Mouse (Mus musculus) intestine, embryonic 16.5 days (tissue): ENCODE measurements around the gene Mdfi. TPM values are rescaled to one million over a fixed set of nuclear protein-coding genes. Genes with fewer than 3 reads are reported as not detected.
"Not testable (repeated sequence)": the region's sequence is repeated elsewhere in the genome, so short reads cannot be mapped to it uniquely, and the experiment has no call there.

Experiments used
- ATAC-seq: fragments of 200-750 bp; cut with Nextera tagmentation; 2 replicates; pipeline ENCODE4 v1.8.0; 2017; ENCODE audit warnings: moderate TSS enrichment, moderate library complexity
- H3K27ac ChIP-seq: fragments of 300-500 bp; sonication (generic); 2 replicates; pipeline ENCODE4 v1.5.1; 2014; ENCODE audit warnings: mild to moderate bottlenecking, low read length
- H3K27me3 ChIP-seq: fragments of 300-500 bp; sonication (generic); replicated peaks from 2 replicates; pipeline ENCODE4 v1.6.1; 2014; ENCODE audit warnings: low read length, control low read depth, mixed read lengths; ENCODE audit not compliant: control insufficient read depth, insufficient read depth
- H3K36me3 ChIP-seq: fragments of 300-500 bp; sonication (generic); 2 replicates; pipeline ENCODE4 v1.6.1; 2014; ENCODE audit warnings: low read length, control low read depth; ENCODE audit not compliant: control insufficient read depth, insufficient read depth
- H3K4me1 ChIP-seq: fragments of 300-500 bp; sonication (generic); 2 replicates; pipeline ENCODE4 v1.6.1; 2014; ENCODE audit warnings: low read length, control low read depth, mixed read lengths; ENCODE audit not compliant: control insufficient read depth, insufficient read depth
- H3K4me2 ChIP-seq: fragments of 300-500 bp; sonication (generic); 2 replicates; pipeline ENCODE4 v1.6.1; 2014; ENCODE audit warnings: low read depth, low read length, control low read depth
- H3K4me3 ChIP-seq: fragments of 300-500 bp; sonication (generic); 2 replicates; pipeline ENCODE4 v1.5.1; 2014; ENCODE audit warnings: mild to moderate bottlenecking, low read length
- H3K9ac ChIP-seq: fragments of 300-500 bp; sonication (generic); 2 replicates; pipeline ENCODE4 v1.6.1; 2014; ENCODE audit warnings: low read depth, low read length
- H3K9me3 ChIP-seq: fragments of 300-500 bp; sonication (generic); 2 replicates; pipeline ENCODE4 v1.6.1; 2016; ENCODE audit warnings: low read length, control low read depth; ENCODE audit not compliant: control insufficient read depth
- WGBS: fragments of 180-500 bp; shearing (Covaris S2); extraction: QIAGEN DNeasy Blood & Tissue Kit; methylation state at CpG from one replicate; pipeline ENCODE4 v1.1.7; 2014; 5-methylcytosine and 5-hydroxymethylcytosine counted together
- polyA plus RNA-seq: library from polyadenylated mRNA; unstranded; fragments of >200 nt; fragmentation: Nextera tagmentation; extraction: Ambion mirVana; gene quantifications from 2 replicates; pipeline ENCODE4 v1.2.1, GENCODE M21; 2015

Gene Mdfi
- polyA plus RNA-seq, 1 experiment from 2014 or later, result 8.8 TPM

- H3K27me3 ChIP-seq, result no peaks in the 10 kb centered on the region
- H3K9ac ChIP-seq, result no peak overlapping the region
- no peaks in the 10 kb centered on the region for H3K9me3 ChIP-seq
- H3K4me2 ChIP-seq, result no peak overlapping the region
- H3K4me1 ChIP-seq, result peaks cover 10% of the 10 kb centered on the region
- no peak overlapping the region for H3K4me3 ChIP-seq
- no peaks in the 10 kb centered on the region for H3K36me3 ChIP-seq
- H3K27ac ChIP-seq, result no peak overlapping the region
- WGBS, result 83% methylated on average over 3 of the region's 4 CpGs
- ATAC-seq, result no peak
Observed at GRCm38 (mm10) chr17:47853336-47853735, 18.8 kb upstream of the Mdfi start.

DNA sequence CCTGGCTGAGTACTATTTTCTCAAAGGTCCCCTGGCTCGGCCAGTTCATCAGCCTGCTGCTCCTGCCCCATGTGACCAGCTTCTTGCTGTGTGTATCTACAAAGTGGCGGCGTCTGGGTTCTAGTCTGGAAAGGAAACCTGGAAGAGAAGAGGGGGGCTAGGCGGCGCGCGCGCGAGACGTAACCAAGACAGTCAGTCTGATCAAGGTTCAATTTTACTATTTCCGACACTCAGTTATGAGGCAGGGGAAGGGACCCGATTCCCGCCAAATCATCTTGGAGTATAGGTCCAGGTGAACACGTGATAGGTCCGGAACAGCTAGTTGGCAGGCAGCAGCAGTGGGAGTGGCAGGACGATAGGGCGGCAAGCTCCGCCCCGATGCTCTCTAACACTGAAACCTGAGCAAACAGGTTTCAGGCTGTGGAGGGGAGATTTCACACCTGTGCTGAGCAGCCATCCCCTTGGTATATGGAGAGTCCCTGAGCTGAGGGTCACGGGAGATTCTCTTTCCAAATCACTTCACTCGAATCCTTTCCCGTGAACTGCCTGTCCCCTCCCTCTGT is 17.4 kb upstream of the Mdfi start:
- H3K4me3 ChIP-seq, result peak overlapping the region; percentile 35

DNA sequence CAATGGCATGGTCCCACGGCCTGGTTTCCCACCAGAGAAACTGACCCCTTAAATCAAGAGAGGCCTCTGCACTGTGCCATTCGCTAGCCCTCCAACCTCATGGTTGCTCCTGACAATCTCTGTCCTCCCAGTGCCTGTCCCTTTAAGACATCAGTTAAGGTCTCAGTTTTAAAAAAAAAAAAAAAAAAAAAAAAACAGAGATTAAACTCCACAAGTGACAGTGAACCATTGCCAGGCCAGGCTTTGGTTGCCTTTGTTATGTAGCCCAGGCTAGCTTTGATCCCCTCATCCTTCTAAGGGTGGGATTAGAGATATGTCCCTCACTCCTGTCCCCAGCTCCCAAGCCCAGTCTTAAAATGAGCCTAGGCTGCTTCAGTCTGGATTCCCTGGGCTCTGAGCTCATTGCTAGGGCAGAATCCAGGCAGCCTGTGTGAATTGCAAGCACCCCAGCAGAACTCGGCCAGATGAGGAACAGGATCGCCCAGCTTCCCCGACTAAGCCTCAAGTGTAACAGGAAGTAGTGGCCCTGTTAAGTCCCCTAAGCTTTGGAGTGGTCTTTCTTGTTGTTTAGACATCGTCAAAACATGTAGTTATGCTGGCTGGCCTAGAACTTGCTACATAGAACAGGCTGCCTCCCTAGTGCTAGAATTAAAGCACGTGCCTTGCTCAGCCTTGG is 16.3 kb upstream of the Mdfi start:
- no peak overlapping the region for H3K9ac ChIP-seq
- no peak overlapping the region for H3K27ac ChIP-seq
- no peak overlapping the region for H3K4me3 ChIP-seq
- H3K4me2 ChIP-seq, result no peak overlapping the region
- no peaks in the 10 kb centered on the region for H3K27me3 ChIP-seq
- H3K4me1 ChIP-seq, result peaks cover 10% of the 10 kb centered on the region
- 69% methylated on average over 7 of the region's 7 CpGs for WGBS
- H3K9me3 ChIP-seq, result no peaks in the 10 kb centered on the region
- H3K36me3 ChIP-seq, result no peaks in the 10 kb centered on the region
- ATAC-seq, result no peak

More for the DNA sequence above, 17.4 kb upstream of the Mdfi start:
- H3K27ac ChIP-seq, result peak overlapping the region; percentile 30; the same call in 1 of the 2 replicates
- peak overlapping the region; percentile 54 for H3K4me2 ChIP-seq
- WGBS, result 9% methylated on average over 22 of the region's 22 CpGs
- ATAC-seq, result peak; percentile 80
- not testable (repeated sequence) for H3K9me3 ChIP-seq, H3K4me1 ChIP-seq, H3K36me3 ChIP-seq, H3K27me3 ChIP-seq
- peak overlapping the region; percentile 56; the same call in 1 of the 2 replicates for H3K9ac ChIP-seq

- H3K4me2 ChIP-seq, result no peak overlapping the region
- no peaks in the 10 kb centered on the region for H3K36me3 ChIP-seq
- 84% methylated on average over 3 of the region's 3 CpGs for WGBS
- H3K27ac ChIP-seq, result no peak overlapping the region
- no peaks in the 10 kb centered on the region for H3K9me3 ChIP-seq
- no peaks in the 10 kb centered on the region for H3K27me3 ChIP-seq
- H3K4me3 ChIP-seq, result no peak overlapping the region
- H3K9ac ChIP-seq, result no peak overlapping the region
- peaks cover 10% of the 10 kb centered on the region for H3K4me1 ChIP-seq
- ATAC-seq, result no peak
Observed at GRCm38 (mm10) chr17:47850035-47850434, 15.5 kb upstream of the Mdfi start.

DNA sequence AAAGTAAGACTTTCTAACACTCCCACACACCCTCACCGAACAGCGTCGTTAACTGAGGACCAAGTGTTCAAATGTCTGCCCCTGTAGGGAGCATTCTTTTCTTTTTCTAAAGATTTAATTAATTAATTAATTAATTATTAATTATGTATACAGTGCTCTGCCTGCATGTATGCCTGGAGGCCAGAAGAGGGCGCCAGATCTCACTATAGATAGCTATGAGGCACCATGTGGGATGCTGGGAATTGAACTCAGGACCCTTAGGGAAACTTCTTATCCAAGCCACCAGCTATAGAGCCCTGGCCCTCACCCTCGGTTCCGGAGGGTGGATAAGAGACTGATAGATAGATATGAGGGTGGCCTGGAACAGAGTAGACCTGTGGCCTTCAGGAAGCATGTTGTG is 13.5 kb upstream of the Mdfi start:
- Histone ChIP-seq H3K36me3 (no peaks in the 10 kb centered on the region), H3K4me2 (no peak overlapping the region), H3K9ac (no peak overlapping the region), H3K4me1 (peaks cover 10% of the 10 kb centered on the region), H3K27ac (no peak overlapping the region), H3K4me3 (no peak overlapping the region), H3K27me3 (no peaks in the 10 kb centered on the region), H3K9me3 (no peaks in the 10 kb centered on the region)
- WGBS, result 82% methylated on average over 6 of the region's 6 CpGs
- no peak for ATAC-seq

- 73% methylated on average over 11 of the region's 11 CpGs for WGBS
Observed at GRCm38 (mm10) chr17:47845609-47846008, 11.1 kb upstream of the Mdfi start.

GRCm38 (mm10) chr17:47843465-47843864 is 9.0 kb upstream of the Mdfi start:
- H3K9me3 ChIP-seq, result no peaks in the 10 kb centered on the region
- 96% methylated on average over 3 of the region's 3 CpGs for WGBS
- ATAC-seq, result no peak
- H3K36me3 ChIP-seq, result no peaks in the 10 kb centered on the region
- H3K4me1 ChIP-seq, result peaks cover 7% of the 10 kb centered on the region
- no peak overlapping the region for H3K27ac ChIP-seq
- H3K27me3 ChIP-seq, result no peaks in the 10 kb centered on the region
- no peak overlapping the region for H3K9ac ChIP-seq
- H3K4me2 ChIP-seq, result no peak overlapping the region
- H3K4me3 ChIP-seq, result no peak overlapping the region

More at GRCm38 (mm10) chr17:47845609-47846008, 11.1 kb upstream of the Mdfi start:
- no peaks in the 10 kb centered on the region for H3K27me3 ChIP-seq
- H3K36me3 ChIP-seq, result no peaks in the 10 kb centered on the region
- peaks cover 7% of the 10 kb centered on the region for H3K4me1 ChIP-seq
- H3K4me2 ChIP-seq, result no peak overlapping the region
- no peaks in the 10 kb centered on the region for H3K9me3 ChIP-seq
- no peak overlapping the region for H3K4me3 ChIP-seq
- no peak for ATAC-seq
- H3K9ac ChIP-seq, result no peak overlapping the region
- H3K27ac ChIP-seq, result no peak overlapping the region

GRCm38 (mm10) chr17:47841931-47842623 is 7.6 kb upstream of the Mdfi start:
- Histone ChIP-seq H3K4me3 (no peak overlapping the region), H3K4me2 (no peak overlapping the region), H3K4me1 (peaks cover 10% of the 10 kb centered on the region), H3K9ac (no peak overlapping the region), H3K27me3 (no peaks in the 10 kb centered on the region), H3K36me3 (no peaks in the 10 kb centered on the region), H3K9me3 (no peaks in the 10 kb centered on the region), H3K27ac (no peak overlapping the region; the same call in 1 of the 2 replicates)
- peak; percentile 72 for ATAC-seq
- 52% methylated on average over 19 of the region's 19 CpGs for WGBS

DNA sequence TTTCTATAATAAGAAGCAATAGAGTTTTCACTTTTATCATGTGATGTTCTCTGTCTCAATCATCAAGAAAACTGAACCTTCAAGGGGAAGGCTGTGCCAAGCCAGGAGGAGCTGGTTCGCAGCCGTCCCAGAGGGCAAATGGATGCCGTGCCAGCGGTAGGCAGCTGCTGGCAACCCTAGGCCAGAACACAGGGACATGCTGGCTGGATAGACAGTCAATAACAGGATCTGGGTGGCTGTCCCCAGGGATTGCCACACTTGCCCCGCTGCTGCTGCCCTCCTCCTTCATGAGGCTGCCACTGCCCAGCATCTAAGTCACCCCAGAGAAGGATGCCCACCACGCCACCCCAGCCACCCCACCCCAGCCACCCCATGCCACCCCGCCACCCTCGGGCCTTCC is 7.0 kb upstream of the Mdfi start:
- H3K4me1 ChIP-seq, result peaks cover 10% of the 10 kb centered on the region
- H3K9ac ChIP-seq, result no peak overlapping the region
- no peak overlapping the region for H3K4me3 ChIP-seq
- 91% methylated on average over 8 of the region's 8 CpGs for WGBS
- H3K9me3 ChIP-seq, result no peaks in the 10 kb centered on the region
- no peak overlapping the region for H3K27ac ChIP-seq
- no peaks in the 10 kb centered on the region for H3K36me3 ChIP-seq
- no peaks in the 10 kb centered on the region for H3K27me3 ChIP-seq
- H3K4me2 ChIP-seq, result no peak overlapping the region
- no peak for ATAC-seq
